Mouse (Mus musculus) A20 (cell line): ENCODE measurements around the gene Rapgef5.

Experiments used
- DNase-seq: peaks from one replicate; pipeline ENCODE4 v3.0.0-alpha.2; 2011; ENCODE audit warnings: low read depth, low spot score

Gene Rapgef5

GRCm38 (mm10) chr12:117528509-117529145 is 12.3 kb downstream of the Rapgef5 start:
- no peak for DNase-seq

- DNase-seq = no peak
Observed at GRCm38 (mm10) chr12:117531106-117531505, 14.8 kb downstream of the Rapgef5 start.

- peak; percentile 81 for DNase-seq
Observed at GRCm38 (mm10) chr12:117533176-117534086, 17.2 kb downstream of the Rapgef5 start.

GRCm38 (mm10) chr12:117534087-117534751 is 17.9 kb downstream of the Rapgef5 start:
- DNase-seq = peak; percentile 89

- no peak for DNase-seq
Observed at GRCm38 (mm10) chr12:117540352-117540751, 24.1 kb downstream of the Rapgef5 start.

GRCm38 (mm10) chr12:117545277-117545676 is 29.0 kb downstream of the Rapgef5 start:
- DNase-seq = no peak

- peak; percentile 47 for DNase-seq
Observed at GRCm38 (mm10) chr12:117553353-117553752, 37.1 kb downstream of the Rapgef5 start.

GRCm38 (mm10) chr12:117554612-117555063 is 38.4 kb downstream of the Rapgef5 start:
- no peak for DNase-seq

GRCm38 (mm10) chr12:117560450-117560849 is 44.2 kb downstream of the Rapgef5 start:
- DNase-seq = no peak

GRCm38 (mm10) chr12:117561411-117562059 is 45.3 kb downstream of the Rapgef5 start:
- no peak for DNase-seq

GRCm38 (mm10) chr12:117562085-117562484 is 45.8 kb downstream of the Rapgef5 start:
- no peak for DNase-seq

- no peak for DNase-seq
Observed at GRCm38 (mm10) chr12:117563859-117564258, 47.6 kb downstream of the Rapgef5 start.

GRCm38 (mm10) chr12:117566298-117566697 is 50.0 kb downstream of the Rapgef5 start:
- DNase-seq = peak; percentile 82

- no peak for DNase-seq
Observed at GRCm38 (mm10) chr12:117569671-117570070, 53.4 kb downstream of the Rapgef5 start.

- no peak for DNase-seq
Observed at GRCm38 (mm10) chr12:117584256-117584655, 68.0 kb downstream of the Rapgef5 start.

- no peak for DNase-seq
Observed at GRCm38 (mm10) chr12:117585390-117585789, 69.1 kb downstream of the Rapgef5 start.

GRCm38 (mm10) chr12:117586124-117586523 is 69.8 kb downstream of the Rapgef5 start:
- peak; percentile 75 for DNase-seq

- no peak for DNase-seq
Observed at GRCm38 (mm10) chr12:117589186-117589585, 72.9 kb downstream of the Rapgef5 start.

- no peak for DNase-seq
Observed at GRCm38 (mm10) chr12:117592019-117592418, 75.7 kb downstream of the Rapgef5 start.

- no peak for DNase-seq
Observed at GRCm38 (mm10) chr12:117592583-117592982, 76.3 kb downstream of the Rapgef5 start.

GRCm38 (mm10) chr12:117595179-117595578 is 78.9 kb downstream of the Rapgef5 start:
- no peak for DNase-seq

GRCm38 (mm10) chr12:117598190-117598589 is 81.9 kb downstream of the Rapgef5 start:
- no peak for DNase-seq
